Mouse (Mus musculus) MEL (cell line): ENCODE measurements around the gene Casz1. TPM values are rescaled to one million over a fixed set of nuclear protein-coding genes. Genes with fewer than 3 reads are reported as not detected.

Experiments
- DNase-seq: peaks from one replicate; pipeline ENCODE4 v3.0.0; 2011; ENCODE audit warnings: low read depth, low spot score
- H3K27ac ChIP-seq: 2 replicates; pipeline ENCODE4 v1.5.1; 2012; ENCODE audit warnings: low read depth, mild to moderate bottlenecking, control low read depth, low read length, moderate library complexity; ENCODE audit not compliant: control insufficient read depth
- H3K27me3 ChIP-seq, 2 experiments: fragments of 150-350 bp in 1 of 2; sonication (generic) in 1 of 2; 2 replicates each; pipeline ENCODE4 v1.6.1; 2012; ENCODE audit warnings: low read length in 2 of 2, mild to moderate bottlenecking in 2 of 2, improper control_type of control experiment in 1 of 2, moderate library complexity in 1 of 2; ENCODE audit not compliant: insufficient read depth in 2 of 2, control insufficient read depth in 1 of 2
- H3K36me3 ChIP-seq, 2 experiments: 2 replicates each; pipeline ENCODE4 v1.6.1; 2012 to 2014; ENCODE audit warnings: low read length in 2 of 2, improper control_type of control experiment in 1 of 2, inconsistent platforms in 1 of 2, mild to moderate bottlenecking in 1 of 2; ENCODE audit not compliant: insufficient read depth in 2 of 2, control insufficient read depth in 1 of 2
- H3K4me1 ChIP-seq, 2 experiments: fragments of 150-350 bp in 1 of 2; sonication (generic) in 1 of 2; 2 replicates each; pipeline ENCODE4 v1.6.1; 2012; ENCODE audit warnings: low read length in 2 of 2, improper control_type of control experiment in 1 of 2, mild to moderate bottlenecking in 1 of 2; ENCODE audit not compliant: insufficient read depth in 2 of 2, control insufficient read depth in 1 of 2
- H3K4me3 ChIP-seq, 2 experiments: fragments of 150-350 bp in 1 of 2; sonication (generic) in 1 of 2; 2 replicates each; pipeline ENCODE4 v1.5.1; 2012; ENCODE audit warnings: low read depth in 2 of 2, low read length in 2 of 2, mild to moderate bottlenecking in 2 of 2, moderate library complexity in 2 of 2, control low read depth in 1 of 2, improper control_type of control experiment in 1 of 2; ENCODE audit not compliant: control insufficient read depth in 1 of 2, insufficient read depth in 1 of 2
- H3K79me2 ChIP-seq: 2 replicates; pipeline ENCODE4 v1.6.1; 2012; ENCODE audit warnings: mild to moderate bottlenecking, low read length, moderate library complexity; ENCODE audit not compliant: control insufficient read depth, poor library complexity, insufficient read depth
- H3K9ac ChIP-seq: 2 replicates; pipeline ENCODE4 v1.6.1; 2012; ENCODE audit warnings: low read depth, mild to moderate bottlenecking, control low read depth, low read length, moderate library complexity; ENCODE audit not compliant: control insufficient read depth, poor library complexity, severe bottlenecking
- H3K9me3 ChIP-seq: fragments of 150-350 bp; sonication (generic); replicated peaks from 2 replicates; pipeline ENCODE4 v1.6.1; 2012; ENCODE audit warnings: mild to moderate bottlenecking, low read length, improper control_type of control experiment, moderate library complexity; ENCODE audit not compliant: insufficient read depth
- BHLHE40 ChIP-seq: IDR thresholded peaks from 2 replicates; pipeline ENCODE4 v1.6.1; 2012; ENCODE audit warnings: low read depth, mild to moderate bottlenecking, inconsistent platforms, low read length, improper control_type of control experiment, borderline replicate concordance
- CHD1 ChIP-seq: IDR thresholded peaks from 2 replicates; pipeline ENCODE4 v1.6.1; 2012; ENCODE audit warnings: low read depth, mild to moderate bottlenecking, inconsistent platforms, low read length, improper control_type of control experiment
- CHD2 ChIP-seq: IDR thresholded peaks from 2 replicates; pipeline ENCODE4 v1.6.1; 2011; ENCODE audit warnings: low read length, improper control_type of control experiment
- CTCF ChIP-seq, 3 experiments: IDR thresholded peaks in 2 of 3; conservative IDR thresholded peaks in 1 of 3; 2 replicates each; pipeline ENCODE4 v1.5.1; 2011 to 2012; ENCODE audit warnings: low read length in 3 of 3, low read depth in 2 of 3, mild to moderate bottlenecking in 2 of 3, improper control_type of control experiment in 1 of 3, inconsistent platforms in 1 of 3, mixed read lengths in 1 of 3, moderate library complexity in 1 of 3; ENCODE audit not compliant: control insufficient read depth in 1 of 3, insufficient read depth in 1 of 3, poor library complexity in 1 of 3, severe bottlenecking in 1 of 3
- ELF1 ChIP-seq: IDR thresholded peaks from 2 replicates; pipeline ENCODE4 v1.6.1; 2014; ENCODE audit warnings: low read depth, mild to moderate bottlenecking, inconsistent platforms, low read length, improper control_type of control experiment, moderate library complexity
- GATA1 ChIP-seq: IDR thresholded peaks from 2 replicates; pipeline ENCODE4 v1.6.1; 2011; ENCODE audit warnings: low read depth, low read length, improper control_type of control experiment
- JUND ChIP-seq: IDR thresholded peaks from 2 replicates; pipeline ENCODE4 v1.6.1; 2011; ENCODE audit warnings: low read depth, mild to moderate bottlenecking, improper control_type of control experiment, low read length
- MAZ ChIP-seq: IDR thresholded peaks from 2 replicates; pipeline ENCODE4 v1.6.1; 2012; ENCODE audit warnings: low read depth, mild to moderate bottlenecking, inconsistent platforms, low read length, improper control_type of control experiment
- MEF2A ChIP-seq: IDR thresholded peaks from 2 replicates; pipeline ENCODE4 v1.6.1; 2014; ENCODE audit warnings: low read depth, mild to moderate bottlenecking, inconsistent platforms, low read length, improper control_type of control experiment; ENCODE audit not compliant: poor library complexity, insufficient replicate concordance, severe bottlenecking; ENCODE audit errors: extremely low read depth
- MXI1 ChIP-seq: IDR thresholded peaks from 2 replicates; pipeline ENCODE4 v1.6.1; 2011; ENCODE audit warnings: mild to moderate bottlenecking, low read depth, low read length, improper control_type of control experiment
- MYB ChIP-seq: IDR thresholded peaks from 2 replicates; pipeline ENCODE4 v1.6.1; 2011; ENCODE audit warnings: mild to moderate bottlenecking, low read depth, low read length, improper control_type of control experiment
- MYC ChIP-seq: IDR thresholded peaks from 2 replicates; pipeline ENCODE4 v1.6.1; 2011; ENCODE audit warnings: low read depth, mild to moderate bottlenecking, low read length, improper control_type of control experiment, moderate library complexity
- NRF1 ChIP-seq: IDR thresholded peaks from 2 replicates; pipeline ENCODE4 v1.6.1; 2014; ENCODE audit warnings: low read depth, mild to moderate bottlenecking, inconsistent platforms, low read length, improper control_type of control experiment, moderate library complexity; ENCODE audit not compliant: poor library complexity, insufficient read depth, severe bottlenecking
- POLR2AphosphoS2 ChIP-seq: IDR thresholded peaks from 2 replicates; pipeline ENCODE4 v1.6.1; 2011; ENCODE audit warnings: low read length, improper control_type of control experiment
- RAD21 ChIP-seq: IDR thresholded peaks from 2 replicates; pipeline ENCODE4 v1.6.1; 2011; ENCODE audit warnings: mild to moderate bottlenecking, low read depth, low read length, improper control_type of control experiment
- SIN3A ChIP-seq: IDR thresholded peaks from 2 replicates; pipeline ENCODE4 v1.6.1; 2012; ENCODE audit warnings: low read length, improper control_type of control experiment, inconsistent platforms
- SMC3 ChIP-seq: IDR thresholded peaks from 2 replicates; pipeline ENCODE4 v1.6.1; 2011; ENCODE audit warnings: low read depth, low read length, improper control_type of control experiment
- TAL1 ChIP-seq: IDR thresholded peaks from 2 replicates; pipeline ENCODE4 v1.6.1; 2012; ENCODE audit warnings: mild to moderate bottlenecking, inconsistent platforms, low read length, moderate library complexity, mixed read lengths
- TBP ChIP-seq: IDR thresholded peaks from 2 replicates; pipeline ENCODE4 v1.8.0; 2011; ENCODE audit warnings: low read depth, low read length, improper control_type of control experiment
- TCF12 ChIP-seq: IDR thresholded peaks from 2 replicates; pipeline ENCODE4 v1.6.1; 2014; ENCODE audit warnings: low read depth, mild to moderate bottlenecking, inconsistent platforms, low read length, improper control_type of control experiment, moderate library complexity
- UBTF ChIP-seq: IDR thresholded peaks from 2 replicates; pipeline ENCODE4 v1.6.1; 2012; ENCODE audit warnings: low read depth, mild to moderate bottlenecking, inconsistent platforms, low read length, improper control_type of control experiment, moderate library complexity, borderline replicate concordance; ENCODE audit not compliant: insufficient read depth
- USF2 ChIP-seq, 2 experiments: IDR thresholded peaks; 2 replicates each; pipeline ENCODE4 v1.6.1; 2011 to 2012; ENCODE audit warnings: improper control_type of control experiment in 2 of 2, low read length in 2 of 2, borderline replicate concordance in 1 of 2, inconsistent platforms in 1 of 2, low read depth in 1 of 2, mild to moderate bottlenecking in 1 of 2; ENCODE audit not compliant: insufficient read depth in 1 of 2
- ZKSCAN1 ChIP-seq: IDR thresholded peaks from 2 replicates; pipeline ENCODE4 v1.6.1; 2012; ENCODE audit warnings: low read depth, mild to moderate bottlenecking, inconsistent platforms, low read length, improper control_type of control experiment, moderate library complexity
- ZMIZ1 ChIP-seq: IDR thresholded peaks from 2 replicates; pipeline ENCODE4 v1.6.1; 2012; ENCODE audit warnings: low read depth, mild to moderate bottlenecking, inconsistent platforms, low read length, improper control_type of control experiment, moderate library complexity
- polyA plus RNA-seq, 2 experiments: library from polyadenylated mRNA; stranded (reverse) in 1 of 2; unstranded in 1 of 2; fragments of >175 nt in 1 of 2; fragments of >200 nt in 1 of 2; gene quantifications; 2 replicates each; pipeline versions ENCODE4 v1.2.1 to v1.2.4; 2012; ENCODE audit warnings: low replicate concordance in 2 of 2, low read depth in 1 of 2; ENCODE audit not compliant: insufficient read length in 2 of 2, insufficient read depth in 1 of 2, missing spikeins in 1 of 2
- total RNA-seq: library from RNA; depleted of rRNA; stranded (reverse); fragments of 300-350 nt; gene quantifications from 2 replicates; pipeline ENCODE4 v1.2.3, GENCODE M21; 2012

Casz1 gene
- total and polyA plus RNA-seq, 3 experiments: 1.3 to 3.2 TPM; not detected in 1

DNA sequence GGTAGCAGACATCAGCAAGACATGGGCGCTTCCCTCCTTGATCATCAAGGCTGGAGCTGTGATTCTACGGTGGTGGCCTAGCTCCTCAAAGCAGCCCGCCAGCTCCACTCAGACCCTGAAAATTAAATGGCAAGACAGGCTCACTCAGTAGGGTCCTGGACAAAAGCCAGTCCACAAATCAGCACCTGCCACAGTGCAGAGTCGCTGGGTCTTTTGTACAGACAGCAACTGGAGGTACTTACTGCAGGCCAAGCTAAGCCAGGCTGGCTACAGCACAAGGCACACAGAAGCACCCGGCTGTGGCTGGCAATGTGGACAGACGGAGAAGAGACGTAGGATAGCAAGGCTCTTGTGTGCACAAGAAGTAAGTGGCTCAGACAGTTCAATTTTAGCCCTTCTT is 170.6 kb downstream of the Casz1 start:
- H3K36me3 ChIP-seq: no peaks in the 10 kb centered on the region
- H3K4me1 ChIP-seq: no peaks in the 10 kb centered on the region
- H3K9me3 ChIP-seq: no peaks in the 10 kb centered on the region
- no peak for TF ChIP-seq TAL1
- TF ChIP-seq GATA1: no peak
- TF ChIP-seq JUND: no peak
- no peak for TF ChIP-seq BHLHE40
- no peak for TF ChIP-seq ZMIZ1
- no peak for TF ChIP-seq NRF1
- no peak for TF ChIP-seq RAD21
- no peak for TF ChIP-seq MYC
- no peak for TF ChIP-seq SIN3A
- TF ChIP-seq CTCF (IDR thresholded peaks at IDR 0.05 in 2 of 3, conservative IDR thresholded peaks at IDR 0.05 in 1 of 3; ENCODE audit: control insufficient read depth in 1 of 3, insufficient read depth in 1 of 3, low read depth in 2 of 3, low read length in 3 of 3, poor library complexity in 1 of 3, severe bottlenecking in 1 of 3): no peak
- TF ChIP-seq ELF1: no peak
- TF ChIP-seq USF2 (IDR thresholded peaks at IDR 0.05; ENCODE audit: borderline replicate concordance in 1 of 2, insufficient read depth in 1 of 2, low read depth in 1 of 2, low read length in 2 of 2): no peak
- TF ChIP-seq, all 39 proteins: peak for 0
- Histone ChIP-seq H3K79me2 (no peaks in the 10 kb centered on the region), H3K4me3 (no peak overlapping the region), H3K27me3 (no peaks in the 10 kb centered on the region), H3K9ac (no peak overlapping the region), H3K27ac (no peak overlapping the region)
- no peak for DNase-seq

DNA sequence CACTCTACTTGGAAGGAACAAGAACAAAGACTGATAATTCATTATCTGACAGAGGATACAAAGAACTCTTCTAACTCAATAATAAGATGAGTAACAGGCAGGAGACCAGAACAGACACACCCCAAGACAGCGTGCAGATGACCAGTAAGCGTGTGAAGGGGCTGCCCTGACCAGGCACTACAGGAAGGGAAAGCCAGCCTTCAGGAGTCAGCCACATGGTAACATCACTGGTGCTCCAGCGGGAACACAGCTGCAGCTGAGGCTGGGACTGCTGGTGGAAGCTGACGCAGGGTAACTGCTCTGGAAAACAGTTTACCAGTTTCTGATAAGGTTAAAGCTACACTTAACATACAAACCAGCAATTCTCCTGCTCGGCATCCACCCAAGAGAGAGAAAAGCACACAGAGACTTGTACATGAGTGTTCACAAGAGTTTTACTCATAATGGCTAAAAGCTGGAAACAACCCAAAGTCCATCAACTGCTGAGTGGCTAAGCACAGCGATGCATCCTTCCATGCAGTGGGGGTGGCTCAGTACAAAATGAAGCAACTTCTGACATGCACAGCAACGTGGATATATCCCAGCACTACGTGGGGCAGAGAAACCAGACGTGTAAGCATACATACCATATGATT is 174.1 kb downstream of the Casz1 start:
- Histone ChIP-seq H3K79me2 (no peaks in the 10 kb centered on the region), H3K4me1 (no peaks in the 10 kb centered on the region), H3K9ac (no peak overlapping the region), H3K9me3 (no peaks in the 10 kb centered on the region), H3K36me3 (no peaks in the 10 kb centered on the region), H3K4me3 (no peak overlapping the region), H3K27ac (no peak overlapping the region), H3K27me3 (no peaks in the 10 kb centered on the region)
- TF ChIP-seq RAD21 (no peak), CTCF (IDR thresholded peaks at IDR 0.05 in 2 of 3, conservative IDR thresholded peaks at IDR 0.05 in 1 of 3; ENCODE audit: control insufficient read depth in 1 of 3, insufficient read depth in 1 of 3, low read depth in 2 of 3, low read length in 3 of 3, poor library complexity in 1 of 3, severe bottlenecking in 1 of 3) (no peak), CHD2 (no peak), SMC3 (no peak), MXI1 (no peak), POLR2AphosphoS2 (no peak), MEF2A (no peak), TCF12 (no peak), ELF1 (no peak), SIN3A (no peak), MYB (no peak), UBTF (no peak), TBP (no peak), MAZ (no peak), CHD1 (no peak), GATA1 (no peak), ZKSCAN1 (no peak)
- DNase-seq: no peak
